Mouse (Mus musculus) heart, postnatal 10 days (tissue): ENCODE data around the gene Gramd2. TPM values are rescaled to one million over a fixed set of nuclear protein-coding genes. Genes with fewer than 3 reads are reported as not detected.
A peak's percentile ranks its signal among the peaks of the same experiment; 100 is the strongest.

Source experiments
- DNase-seq, 2 experiments: peaks; one replicate each; pipeline ENCODE4 v3.0.0; 2021
- intact Hi-C: fragments of 180-260 bp; cut with DNase I; formaldehyde crosslinking; loops from one replicate; pipeline ENCODE4 v1.15.1; 2025
- total RNA-seq, 2 experiments: library from RNA; stranded (reverse); gene quantifications; 2 replicates each; pipeline ENCODE4 v1.2.3; 2021

The Gramd2 gene
- total RNA-seq, 2 experiments from 2014 or later, result 0.26 TPM; not detected in 1

DNA sequence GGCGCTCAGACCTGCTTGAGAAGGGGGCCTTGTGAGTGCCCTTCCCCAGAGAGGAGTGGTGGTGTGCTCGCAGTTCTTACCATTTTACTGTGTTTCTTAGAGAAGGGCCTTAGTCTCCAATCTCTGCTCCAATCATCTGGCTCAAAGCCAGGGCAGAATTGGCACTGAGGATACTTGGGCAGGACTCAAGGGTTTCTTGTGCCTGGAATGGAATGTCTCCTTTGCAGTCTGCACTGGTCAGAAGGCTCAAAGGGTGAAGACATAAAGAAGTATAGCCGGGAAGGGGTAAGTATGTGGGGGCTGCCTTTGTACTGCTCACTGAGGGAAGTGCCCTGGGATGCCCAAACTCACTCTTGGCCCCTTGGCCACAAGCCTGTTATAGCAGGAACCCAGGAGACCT is 29.3 kb downstream of the Gramd2 start:
- DNase-seq, result no peak
- intact Hi-C loops, result no loop called here

DNA sequence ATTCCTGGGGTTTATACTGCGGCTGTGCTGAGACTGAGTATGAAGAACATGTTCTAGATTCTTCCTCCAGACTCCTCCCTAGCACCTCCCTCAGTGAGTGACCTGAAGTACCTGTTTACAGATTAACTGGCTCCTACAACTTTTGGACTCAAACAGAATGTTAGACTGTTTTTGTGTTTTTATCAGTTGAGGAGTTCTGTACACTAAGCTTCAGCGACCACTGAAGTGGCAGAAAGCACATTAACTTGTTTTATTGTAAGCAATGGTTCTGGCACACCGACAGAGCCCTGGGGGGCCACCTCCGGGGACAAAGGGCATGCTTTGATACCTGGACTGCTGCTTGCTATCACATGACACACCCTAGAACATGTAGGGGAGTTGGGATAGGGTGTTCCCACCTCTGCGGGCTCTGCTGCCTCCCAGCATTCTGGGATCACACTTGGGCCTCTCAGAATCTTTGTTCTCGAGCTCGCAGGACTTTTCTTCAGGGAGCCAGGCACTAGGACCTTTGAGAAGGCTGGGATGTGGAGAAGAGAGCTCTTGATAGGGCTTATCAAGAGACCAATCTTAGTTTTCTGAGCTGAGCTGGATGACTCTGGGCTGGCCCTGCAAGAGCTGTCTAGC is 36.4 kb downstream of the Gramd2 start:
- intact Hi-C loops, result no loop called here
- DNase-seq, result no peak

DNA sequence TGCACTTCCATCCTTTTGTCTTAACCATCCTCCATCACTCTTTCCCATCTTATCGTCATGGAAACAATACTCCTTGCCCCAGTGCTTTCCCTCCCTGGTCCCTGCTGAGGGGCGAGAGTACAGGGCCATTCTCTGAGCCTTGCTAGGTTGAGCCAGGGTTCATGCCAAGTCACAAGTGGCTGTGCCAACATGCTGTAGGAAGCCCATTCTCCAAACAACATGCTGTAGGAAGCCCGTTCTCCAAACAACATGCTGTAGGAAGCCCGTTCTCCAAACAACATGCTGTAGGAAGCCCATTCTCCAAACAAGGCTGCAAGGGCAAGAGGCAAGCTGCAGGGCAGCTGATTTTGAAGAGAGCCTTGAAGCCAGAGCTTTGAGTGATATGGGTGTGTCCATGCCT is 38.3 kb downstream of the Gramd2 start:
- intact Hi-C loops, result no loop called here
- DNase-seq, result no peak

DNA sequence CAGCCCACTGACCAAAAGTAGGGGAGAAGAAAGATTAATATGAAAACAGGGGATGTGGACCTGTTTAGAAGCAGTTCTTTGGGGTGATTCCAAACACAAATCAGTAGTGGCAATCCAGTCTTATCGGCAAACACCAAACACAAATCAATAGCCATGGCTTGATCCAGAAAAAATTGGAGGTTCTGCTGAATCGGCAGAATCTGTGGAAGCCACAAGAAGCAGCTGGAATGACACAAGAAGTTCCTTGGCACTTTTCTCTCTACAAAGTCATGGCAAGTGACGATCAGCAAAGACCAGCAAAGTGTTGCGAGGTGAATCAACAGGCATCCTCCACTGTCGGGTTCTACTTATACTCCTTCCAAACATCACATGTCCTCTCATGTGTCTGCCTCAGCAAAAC is 41.2 kb downstream of the Gramd2 start:
- intact Hi-C loops, result no loop called here

DNA sequence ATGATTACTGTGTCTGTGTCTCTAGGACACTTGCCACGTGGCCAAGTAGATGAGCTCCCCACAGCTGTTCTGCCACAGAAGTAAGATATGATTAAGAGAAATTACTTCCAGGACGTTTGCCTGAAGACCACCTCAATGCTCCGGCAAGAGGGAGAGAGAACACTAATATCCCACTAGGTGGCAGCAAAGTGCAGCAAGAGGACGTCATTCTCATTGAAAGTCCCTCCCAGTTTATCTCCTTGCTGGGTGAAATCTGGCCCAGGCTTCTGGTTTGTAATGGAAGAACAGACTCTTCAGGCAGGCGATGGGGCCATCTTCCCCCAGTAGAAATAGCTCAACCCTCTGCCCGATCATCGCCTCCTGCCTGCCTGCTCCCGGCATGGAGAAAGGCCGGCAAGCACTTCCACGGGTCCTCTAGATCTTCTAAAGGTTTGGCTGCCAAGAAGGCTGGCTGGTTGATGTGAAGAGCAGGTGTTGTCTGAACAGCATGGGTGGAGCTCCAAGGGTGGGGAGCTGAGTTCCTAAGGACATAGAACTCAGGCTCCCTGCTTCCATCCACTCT is 43.2 kb downstream of the Gramd2 start:
- intact Hi-C loops, result loop anchor here (1.0 to 2.0 kb wide), 2 partner anchors 37 to 246 kb away; no protein-coding TSS in a partner anchor
- peak; percentile 84 to 87 for DNase-seq

More for the DNA sequence above, 41.2 kb downstream of the Gramd2 start:
- DNase-seq, result no peak

DNA sequence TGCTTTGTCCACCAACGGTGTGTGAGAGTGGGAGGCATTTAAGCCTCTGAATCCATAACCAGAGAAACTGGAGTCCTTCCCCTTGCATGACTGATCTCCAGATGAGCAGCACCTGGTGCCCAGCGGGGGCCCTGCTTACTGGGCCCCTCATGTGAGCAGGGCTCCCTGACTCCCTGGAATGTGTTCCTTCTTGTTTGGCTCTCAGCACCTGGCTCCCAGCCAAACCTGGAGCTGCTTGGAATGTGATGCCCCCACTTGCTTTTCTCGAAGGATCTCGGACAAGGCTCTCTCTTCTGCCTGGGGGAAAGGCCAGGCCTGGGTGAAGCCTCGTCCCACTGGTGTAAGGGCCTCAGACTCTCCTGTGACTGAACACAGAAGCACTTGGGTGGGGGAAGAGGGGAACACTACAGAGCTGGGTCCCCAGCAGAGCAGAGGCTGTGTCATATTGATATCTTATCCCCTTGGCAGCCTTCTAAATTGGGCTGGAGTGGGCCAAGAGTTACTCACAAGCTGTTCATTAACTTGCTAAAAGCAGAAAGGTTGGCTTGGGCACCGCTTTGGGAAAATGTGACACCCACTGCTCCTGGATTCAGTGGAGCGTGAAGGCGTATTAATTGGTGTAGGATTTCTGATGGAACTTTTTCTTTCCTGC is 44.0 kb downstream of the Gramd2 start:
- intact Hi-C loops, result loop anchor here (1.0 to 2.0 kb wide), 2 partner anchors 36 to 245 kb away; no protein-coding TSS in a partner anchor
- peak; percentile 11 to 31 for DNase-seq

DNA sequence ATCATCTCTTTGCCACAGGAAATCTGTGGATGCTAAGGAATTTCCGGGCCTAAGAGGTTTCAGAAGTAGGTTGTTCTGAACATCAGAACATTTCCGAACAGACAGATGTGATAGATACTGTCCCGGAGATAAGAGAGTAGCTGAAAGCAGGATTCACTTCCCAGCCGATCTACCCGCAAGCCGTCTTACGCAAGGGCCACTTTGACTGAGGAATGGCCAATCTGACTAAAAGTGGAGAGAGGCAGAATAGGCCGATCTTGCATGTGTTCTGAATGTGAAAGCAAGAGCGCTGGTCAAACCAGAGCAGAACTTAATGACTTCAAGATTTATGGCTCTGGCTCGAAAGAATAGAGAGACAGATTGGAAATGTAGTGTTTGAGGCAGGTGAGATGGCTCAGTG is 45.6 kb downstream of the Gramd2 start:
- intact Hi-C loops, result no loop called here
- no peak for DNase-seq

DNA sequence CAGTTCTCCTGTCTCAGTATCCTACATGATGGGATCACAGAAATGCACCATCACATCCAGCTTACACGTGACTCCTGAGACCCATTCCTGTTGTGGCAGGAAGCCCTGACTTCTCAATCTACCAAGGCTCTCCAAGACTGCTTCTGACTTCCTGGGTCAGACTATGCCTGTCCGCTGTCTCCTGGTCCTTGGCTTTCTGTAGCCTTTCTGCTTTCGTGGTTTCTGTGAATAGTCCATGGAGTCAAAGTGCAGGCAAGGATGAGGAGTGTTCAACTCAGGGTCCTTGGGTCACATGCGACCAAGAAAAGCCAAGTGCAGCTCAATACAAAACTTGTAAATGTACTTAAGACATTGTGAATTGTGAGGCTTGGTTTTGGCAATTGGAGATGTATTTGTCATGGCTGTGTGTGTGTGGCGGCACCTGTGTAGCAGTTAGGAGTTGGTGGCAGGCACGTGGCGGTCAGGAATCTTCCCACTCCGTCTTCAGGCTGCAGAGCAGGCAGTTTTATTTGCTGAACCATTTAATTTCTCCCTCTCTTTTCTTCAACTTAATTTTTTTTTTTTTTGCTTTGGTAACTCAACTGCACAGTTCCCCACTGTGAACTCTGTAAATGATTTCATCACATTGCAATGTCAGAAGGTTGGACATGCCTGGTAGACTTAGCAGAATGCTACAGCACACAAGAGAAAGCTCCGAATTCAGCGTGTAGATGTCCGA is 47.8 kb downstream of the Gramd2 start:
- DNase-seq, result no peak
- intact Hi-C loops, result no loop called here

DNA sequence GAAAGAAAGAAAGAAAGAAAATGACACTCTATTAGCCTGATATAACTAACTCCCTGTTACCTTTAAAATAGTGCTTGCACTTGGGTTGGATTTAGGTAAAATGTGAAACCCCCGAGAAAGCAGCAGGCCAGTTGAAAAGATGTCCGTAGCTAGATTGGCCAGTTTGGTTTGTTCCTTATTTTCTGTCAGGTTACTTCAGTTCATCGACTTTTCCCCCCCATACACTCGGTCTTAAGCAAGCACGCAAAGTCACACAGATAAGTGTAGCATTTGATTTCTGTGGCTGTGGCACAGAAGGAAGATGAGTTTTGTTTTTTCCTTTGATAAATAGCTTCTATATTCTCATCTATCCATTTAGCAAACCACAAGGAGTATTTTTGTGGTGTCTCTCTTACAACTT is 51.2 kb downstream of the Gramd2 start:
- intact Hi-C loops, result no loop called here
- DNase-seq, result no peak

DNA sequence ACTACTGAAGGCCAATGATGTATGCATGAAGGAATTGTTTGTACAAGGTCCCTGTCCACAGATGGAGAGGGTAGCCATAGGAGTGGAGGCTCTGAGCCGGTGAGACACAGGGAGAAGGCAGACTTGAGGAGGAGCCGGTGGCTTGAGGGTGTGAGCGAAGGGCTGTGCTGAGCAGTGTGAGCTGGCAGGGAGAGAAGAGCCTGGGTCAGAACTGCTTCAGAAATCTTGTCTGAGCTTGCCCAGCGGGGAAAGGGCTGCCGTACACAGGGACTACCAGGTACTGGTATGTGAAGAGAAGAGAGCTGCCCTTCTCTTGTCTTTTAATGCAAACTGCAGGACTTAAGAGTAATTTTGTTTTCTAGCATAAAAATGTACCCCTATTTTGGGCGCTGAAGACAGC is 53.1 kb downstream of the Gramd2 start:
- intact Hi-C loops, result no loop called here

DNA sequence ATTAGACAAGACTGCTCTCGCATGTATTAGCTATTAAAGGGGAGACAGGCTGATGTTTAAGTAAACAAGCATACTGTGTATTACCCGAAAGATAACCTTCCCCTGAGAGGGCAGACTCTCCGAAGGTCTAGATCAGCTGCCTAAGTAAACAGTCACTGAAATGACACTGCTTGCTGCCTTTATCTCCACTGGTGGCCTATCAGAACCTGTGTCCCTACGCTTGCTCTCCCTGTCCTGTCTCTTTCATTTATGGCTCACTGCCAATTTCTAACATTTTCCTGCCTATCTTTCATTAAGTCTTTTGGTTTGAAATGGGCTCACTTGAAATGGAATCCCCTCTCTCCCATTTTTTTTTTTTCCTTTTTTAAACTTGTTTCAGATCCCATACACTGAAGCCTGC is 55.5 kb downstream of the Gramd2 start:
- peak in 1 of 2 experiments; percentile 21 for DNase-seq

More for the DNA sequence above, 53.1 kb downstream of the Gramd2 start:
- DNase-seq, result no peak

DNA sequence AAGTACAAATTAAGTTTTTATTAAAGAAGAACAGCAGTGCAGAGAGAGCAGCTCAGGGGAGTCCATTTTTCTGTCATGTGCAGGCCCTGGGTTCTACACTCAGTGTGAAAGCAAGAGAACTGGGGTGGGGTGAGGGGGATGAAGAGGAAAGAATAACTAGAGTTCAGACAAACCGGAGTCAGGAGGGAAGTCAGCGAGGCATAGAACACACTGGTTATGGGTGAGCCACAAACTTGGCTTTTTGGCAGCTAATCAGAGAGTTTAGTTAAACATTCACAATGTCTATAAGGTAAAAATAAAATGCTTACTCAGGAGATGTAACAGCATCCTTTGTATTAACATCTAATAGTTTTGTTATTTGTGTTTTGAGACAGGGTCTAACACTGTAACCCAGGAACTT is 60.6 kb downstream of the Gramd2 start:
- intact Hi-C loops, result no loop called here
- DNase-seq, result no peak

More for the DNA sequence above, 55.5 kb downstream of the Gramd2 start:
- intact Hi-C loops, result no loop called here

DNA sequence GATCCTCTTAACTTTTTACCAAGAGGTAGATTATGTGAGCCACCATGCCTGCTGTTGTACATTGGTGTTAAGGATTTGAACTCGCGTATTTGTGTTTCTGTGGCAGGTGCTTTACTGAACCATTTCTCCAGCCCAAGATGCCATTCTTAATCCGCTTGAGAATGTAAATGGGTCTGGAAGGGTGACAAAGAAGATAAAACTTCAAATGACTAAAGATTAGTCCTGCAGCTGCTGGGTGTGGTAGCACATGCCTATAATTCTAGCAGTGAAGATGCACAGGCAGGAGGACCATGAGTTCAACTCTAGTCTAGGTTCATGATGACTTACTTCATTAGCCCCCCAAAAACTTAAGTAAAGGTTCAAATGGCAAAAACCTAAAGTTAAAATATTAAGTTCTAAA is 64.0 kb downstream of the Gramd2 start:
- intact Hi-C loops, result no loop called here
- no peak for DNase-seq

DNA sequence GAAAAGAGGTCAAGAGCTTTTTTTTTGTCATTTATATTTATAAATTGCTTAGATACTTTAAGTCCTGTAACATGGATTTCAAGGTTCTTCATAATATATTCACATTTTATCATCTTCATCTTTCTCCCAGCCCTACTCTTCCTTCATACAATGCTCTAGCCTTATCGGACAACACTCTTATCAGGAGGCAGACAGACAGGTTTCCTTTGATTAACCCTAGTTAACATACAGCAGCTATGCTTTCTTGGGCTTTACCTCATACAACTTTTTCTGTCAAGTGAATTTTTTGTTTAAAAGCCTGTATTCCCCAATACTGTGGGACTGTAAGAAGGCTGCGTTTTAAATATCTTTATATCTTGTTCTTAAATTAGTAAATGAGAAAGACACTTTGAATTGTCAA is 68.4 kb downstream of the Gramd2 start:
- DNase-seq, result no peak

DNA sequence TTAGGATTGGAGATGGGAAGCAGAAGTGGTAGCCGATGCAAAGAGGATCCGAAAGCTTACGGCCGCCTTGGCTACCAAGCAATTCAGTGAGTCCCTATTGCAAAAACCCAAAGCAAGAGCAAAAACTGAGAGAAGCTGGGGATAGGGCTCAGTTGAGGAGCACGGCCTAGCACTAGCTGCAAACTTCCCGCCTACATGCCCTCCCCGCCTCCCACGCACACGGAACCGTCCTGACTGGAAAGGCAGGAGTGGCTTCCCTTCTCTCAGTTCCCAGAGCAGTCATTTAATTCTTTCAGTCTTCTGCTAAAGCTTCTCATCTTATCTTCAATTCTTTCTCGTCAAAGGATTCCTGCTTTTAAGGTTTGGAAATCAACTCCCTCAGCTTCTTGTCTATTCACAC is 69.0 kb downstream of the Gramd2 start:
- intact Hi-C loops, result no loop called here
- DNase-seq, result peak in 1 of 2 experiments; percentile 27

More for the DNA sequence above, 68.4 kb downstream of the Gramd2 start:
- intact Hi-C loops, result no loop called here

DNA sequence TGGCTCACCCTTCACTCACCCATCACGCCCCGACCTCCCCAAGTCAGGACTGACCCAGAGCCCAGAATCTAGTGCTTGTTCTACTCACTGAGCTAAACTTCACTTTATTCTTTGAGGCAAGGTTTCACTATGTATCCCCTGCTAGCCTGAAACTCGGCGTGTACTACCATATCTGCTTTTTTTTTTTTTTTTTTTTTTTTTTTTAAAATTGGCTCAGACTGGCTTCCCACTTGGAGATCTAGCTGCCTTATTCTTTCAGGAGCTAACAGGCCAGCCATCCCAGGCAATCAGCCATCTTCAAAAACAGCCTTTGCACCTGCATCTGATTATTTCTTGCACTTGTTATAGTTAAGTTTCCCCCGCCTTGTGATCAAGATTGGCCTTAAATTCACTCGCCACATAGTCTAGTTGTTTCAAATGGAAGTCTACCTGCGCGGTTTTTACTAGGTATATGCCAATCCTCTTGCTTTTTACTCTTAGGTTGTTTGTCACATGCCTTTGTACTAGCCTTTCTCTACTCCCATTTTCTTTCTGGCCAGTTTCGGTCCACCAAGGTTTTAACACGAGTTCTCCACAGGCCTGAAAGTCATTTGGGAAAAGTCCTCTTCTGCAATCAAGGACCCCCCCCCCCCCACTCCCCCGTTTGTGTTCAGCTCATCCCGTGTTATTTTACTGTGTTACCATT is 69.8 kb downstream of the Gramd2 start:
- DNase-seq, result no peak
- intact Hi-C loops, result no loop called here

DNA sequence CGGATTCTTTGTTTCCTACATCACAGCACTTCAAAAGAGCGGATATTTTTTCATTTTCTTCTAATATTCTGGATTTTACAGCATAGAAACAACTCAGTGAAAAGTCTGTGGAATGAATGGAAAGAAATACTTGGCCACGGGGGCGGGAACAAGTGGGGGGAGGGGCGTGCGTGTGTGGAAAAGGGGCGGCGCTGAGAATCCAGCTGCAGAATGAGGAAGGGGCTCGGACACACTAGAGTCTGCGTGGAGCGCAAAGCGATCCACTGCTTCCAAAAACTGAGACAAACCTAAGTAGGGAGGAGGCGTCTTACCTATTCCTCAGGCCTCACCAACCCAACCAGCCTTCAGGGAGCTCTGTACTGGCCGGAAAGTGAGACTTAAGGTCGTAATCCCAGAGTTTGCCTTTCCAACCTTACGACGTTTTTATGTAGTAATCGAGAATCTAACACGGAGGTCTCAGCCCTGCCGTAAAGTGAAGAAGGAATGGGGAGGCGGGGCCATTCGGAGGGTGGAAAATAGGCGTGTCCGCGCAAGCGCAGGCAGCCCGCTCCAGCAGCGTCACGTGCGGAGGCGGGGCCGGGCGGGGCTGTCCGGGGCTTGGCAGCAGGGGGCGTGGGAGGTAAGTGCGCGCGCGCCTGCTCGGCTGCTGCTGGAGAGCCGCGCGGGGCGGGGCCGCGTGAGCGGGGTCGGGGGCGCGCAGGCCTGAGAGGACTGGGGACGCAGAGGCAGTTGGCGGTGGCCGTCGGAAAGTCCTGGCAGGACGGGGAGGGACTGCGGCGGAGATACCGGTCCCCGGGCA is 70.5 kb downstream of the Gramd2 start, which contains the start of the genes Senp8 and Myo9a:
Senp8 (minus strand) TSS at position 444 of the 799 bp plus-strand sequence.
Myo9a (plus strand) TSS at position 630 of the 799 bp plus-strand sequence.
- intact Hi-C loops, result no loop called here
- DNase-seq, result peak; percentile 100

DNA sequence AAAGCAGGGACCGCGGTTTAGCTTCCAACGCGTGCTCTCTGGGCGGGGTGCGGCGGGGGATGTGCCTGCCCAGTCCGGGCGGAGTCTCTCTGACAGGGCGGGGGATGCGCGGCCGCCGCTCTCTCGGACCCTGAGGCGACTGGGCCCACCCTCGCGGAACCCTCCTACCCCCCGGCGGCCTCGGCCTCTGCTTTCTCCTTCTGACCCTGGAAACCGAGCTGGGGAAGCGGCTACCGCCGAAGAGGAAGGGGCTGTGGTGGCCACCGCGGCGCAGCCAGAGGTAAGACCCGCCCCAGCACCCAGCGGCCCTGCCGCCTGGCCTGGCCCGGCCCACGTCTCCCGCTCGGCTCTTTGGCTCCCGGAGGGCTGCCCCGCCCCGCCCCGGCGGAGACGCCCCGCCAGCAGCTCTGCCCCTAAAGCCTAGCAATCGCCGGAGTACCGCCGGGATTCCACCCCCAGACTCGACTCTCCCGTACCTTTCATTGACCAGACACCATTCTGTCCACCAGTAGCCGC is 71.2 kb downstream of the Gramd2 start:
- intact Hi-C loops, result no loop called here
- peak; percentile 91 to 95 for DNase-seq

DNA sequence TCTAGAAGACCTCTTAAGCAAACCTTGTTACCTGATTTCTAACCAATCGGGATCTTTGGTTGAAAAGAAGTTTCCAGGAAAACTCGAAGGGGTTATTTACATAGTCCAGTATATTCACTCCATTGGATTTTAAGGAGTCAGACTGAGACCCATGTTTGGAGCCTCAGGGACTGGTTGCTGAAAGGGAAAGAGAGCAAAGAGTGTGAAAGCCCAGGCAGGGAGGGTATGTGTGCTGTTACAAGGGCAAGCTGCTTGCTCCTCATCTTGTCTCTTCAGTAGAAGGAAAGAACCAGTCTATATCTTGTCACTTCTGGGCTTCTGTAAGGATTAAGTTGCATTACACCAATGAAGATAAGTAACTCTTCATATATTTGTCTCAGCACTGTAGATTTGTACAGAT is 72.0 kb downstream of the Gramd2 start:
- DNase-seq, result no peak
- intact Hi-C loops, result no loop called here

DNA sequence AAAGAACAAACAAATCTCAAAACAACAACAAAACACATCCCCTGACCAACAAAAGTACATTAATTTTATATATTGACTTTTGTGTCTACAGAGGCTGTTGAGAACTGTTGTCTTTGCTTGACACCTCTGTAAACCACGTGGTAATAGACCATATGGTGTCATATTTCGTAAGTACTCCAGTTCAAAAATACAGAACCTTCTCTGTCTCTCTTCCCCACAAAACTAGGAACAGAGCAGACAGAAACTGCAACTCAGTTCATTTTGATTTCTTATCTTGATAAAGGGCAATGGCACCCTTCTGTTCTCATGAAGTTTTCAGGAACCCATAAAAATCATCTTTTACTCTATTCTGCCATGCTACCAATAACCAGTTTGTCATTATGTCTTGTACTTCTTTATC is 75.3 kb downstream of the Gramd2 start:
- DNase-seq, result no peak
- intact Hi-C loops, result no loop called here
